Mouse (Mus musculus): Measurements from ENCODE around the gene Sprr2a2. TPM values are rescaled to one million over a fixed set of nuclear protein-coding genes. Genes with fewer than 3 reads are reported as not detected.
A peak's percentile ranks its signal among the peaks of the same experiment; 100 is the strongest.
"Not testable (repeated sequence)": the region's sequence is repeated elsewhere in the genome, so short reads cannot be mapped to it uniquely, and the experiment has no call there.

The Sprr2a2 gene
- polyA plus RNA-seq, 1 experiment from 2014 or later, result 0.96 TPM

GRCm38 (mm10) chr3:92258526-92258925 lies 42.8 kb downstream of the Sprr2a2 start:
- not testable (repeated sequence) for H3K4me3 ChIP-seq (ENCODE audit: low read depth, low read length); H3K36me3 ChIP-seq (ENCODE audit: control insufficient read depth, insufficient read depth, low read length)
- ATAC-seq (replicated peaks; ENCODE audit: insufficient number of reproducible peaks, low FRiP score, low TSS enrichment), result 0 out of 2 replicates have a peak, but pooled peaks have one; percentile 60

GRCm38 (mm10) chr3:92263462-92263861 lies 47.7 kb downstream of the Sprr2a2 start:
- ATAC-seq (replicated peaks; ENCODE audit: insufficient number of reproducible peaks, low FRiP score, low TSS enrichment), result 0 out of 2 replicates have a peak, but pooled peaks have one; percentile 8
- not testable (repeated sequence) for H3K9ac ChIP-seq (ENCODE audit: low read depth, low read length); H3K27me3 ChIP-seq (ENCODE audit: control insufficient read depth, insufficient read depth, low read length); H3K4me2 ChIP-seq; H3K27ac ChIP-seq (ENCODE audit: low read depth, low read length); H3K36me3 ChIP-seq (ENCODE audit: control insufficient read depth, insufficient read depth, low read length); H3K4me1 ChIP-seq (ENCODE audit: control insufficient read depth, insufficient read depth, low read length); H3K9me3 ChIP-seq (replicated peaks; ENCODE audit: control insufficient read depth, low read length); H3K4me3 ChIP-seq (ENCODE audit: low read depth, low read length)
- no CpG with 5 or more reads among the region's 2 CpGs for WGBS (ENCODE audit: insufficient replicate concordance)

More at GRCm38 (mm10) chr3:92258526-92258925, 42.8 kb downstream of the Sprr2a2 start:
- not testable (repeated sequence) for H3K4me2 ChIP-seq; H3K27ac ChIP-seq (ENCODE audit: low read depth, low read length); H3K9me3 ChIP-seq (replicated peaks; ENCODE audit: control insufficient read depth, low read length); H3K27me3 ChIP-seq (ENCODE audit: control insufficient read depth, insufficient read depth, low read length); H3K9ac ChIP-seq (ENCODE audit: low read depth, low read length); H3K4me1 ChIP-seq (ENCODE audit: control insufficient read depth, insufficient read depth, low read length)

- not testable (repeated sequence) for H3K36me3 ChIP-seq (ENCODE audit: control insufficient read depth, insufficient read depth, low read length); H3K4me3 ChIP-seq (ENCODE audit: low read depth, low read length); H3K4me2 ChIP-seq; H3K9me3 ChIP-seq (replicated peaks; ENCODE audit: control insufficient read depth, low read length); H3K27me3 ChIP-seq (ENCODE audit: control insufficient read depth, insufficient read depth, low read length); H3K4me1 ChIP-seq (ENCODE audit: control insufficient read depth, insufficient read depth, low read length); H3K9ac ChIP-seq (ENCODE audit: low read depth, low read length); H3K27ac ChIP-seq (ENCODE audit: low read depth, low read length)
- ATAC-seq (replicated peaks; ENCODE audit: insufficient number of reproducible peaks, low FRiP score, low TSS enrichment), result 0 out of 2 replicates have a peak, but pooled peaks have one; percentile 14
- WGBS (ENCODE audit: insufficient replicate concordance), result no CpG with 5 or more reads among the region's 4 CpGs
These were observed 55.8 kb downstream of the Sprr2a2 start for GRCm38 (mm10) chr3:92271414-92271985.

GRCm38 (mm10) chr3:92273504-92273903 lies 57.8 kb downstream of the Sprr2a2 start:
- H3K4me1 ChIP-seq (ENCODE audit: control insufficient read depth, insufficient read depth, low read length); ATAC-seq (replicated peaks; ENCODE audit: insufficient number of reproducible peaks, low FRiP score, low TSS enrichment): not testable (repeated sequence)

GRCm38 (mm10) chr3:92274018-92274417 lies 58.3 kb downstream of the Sprr2a2 start:
- H3K9me3 ChIP-seq (replicated peaks; ENCODE audit: control insufficient read depth, low read length); H3K27ac ChIP-seq (ENCODE audit: low read depth, low read length); H3K4me1 ChIP-seq (ENCODE audit: control insufficient read depth, insufficient read depth, low read length); H3K36me3 ChIP-seq (ENCODE audit: control insufficient read depth, insufficient read depth, low read length); ATAC-seq (replicated peaks; ENCODE audit: insufficient number of reproducible peaks, low FRiP score, low TSS enrichment); H3K27me3 ChIP-seq (ENCODE audit: control insufficient read depth, insufficient read depth, low read length); H3K4me3 ChIP-seq (ENCODE audit: low read depth, low read length); H3K4me2 ChIP-seq; H3K9ac ChIP-seq (ENCODE audit: low read depth, low read length): not testable (repeated sequence)
- WGBS (ENCODE audit: insufficient replicate concordance), result no CpG with 5 or more reads among the region's 1 CpGs

More at GRCm38 (mm10) chr3:92273504-92273903, 57.8 kb downstream of the Sprr2a2 start:
- not testable (repeated sequence) for H3K9me3 ChIP-seq (replicated peaks; ENCODE audit: control insufficient read depth, low read length); H3K36me3 ChIP-seq (ENCODE audit: control insufficient read depth, insufficient read depth, low read length); H3K27me3 ChIP-seq (ENCODE audit: control insufficient read depth, insufficient read depth, low read length); H3K4me3 ChIP-seq (ENCODE audit: low read depth, low read length); H3K9ac ChIP-seq (ENCODE audit: low read depth, low read length); H3K4me2 ChIP-seq; H3K27ac ChIP-seq (ENCODE audit: low read depth, low read length)

GRCm38 (mm10) chr3:92279663-92280062 lies 63.9 kb downstream of the Sprr2a2 start:
- not testable (repeated sequence) for H3K4me3 ChIP-seq (ENCODE audit: low read depth, low read length); ATAC-seq (replicated peaks; ENCODE audit: insufficient number of reproducible peaks, low FRiP score, low TSS enrichment); H3K27ac ChIP-seq (ENCODE audit: low read depth, low read length); H3K27me3 ChIP-seq (ENCODE audit: control insufficient read depth, insufficient read depth, low read length); H3K4me1 ChIP-seq (ENCODE audit: control insufficient read depth, insufficient read depth, low read length); H3K36me3 ChIP-seq (ENCODE audit: control insufficient read depth, insufficient read depth, low read length); H3K9me3 ChIP-seq (replicated peaks; ENCODE audit: control insufficient read depth, low read length); H3K4me2 ChIP-seq; H3K9ac ChIP-seq (ENCODE audit: low read depth, low read length)

- not testable (repeated sequence) for H3K9me3 ChIP-seq (replicated peaks; ENCODE audit: control insufficient read depth, low read length); H3K27ac ChIP-seq (ENCODE audit: low read depth, low read length); H3K4me2 ChIP-seq; H3K4me1 ChIP-seq (ENCODE audit: control insufficient read depth, insufficient read depth, low read length); H3K9ac ChIP-seq (ENCODE audit: low read depth, low read length); H3K27me3 ChIP-seq (ENCODE audit: control insufficient read depth, insufficient read depth, low read length); H3K4me3 ChIP-seq (ENCODE audit: low read depth, low read length); H3K36me3 ChIP-seq (ENCODE audit: control insufficient read depth, insufficient read depth, low read length)
- peak; percentile 52 for ATAC-seq (replicated peaks; ENCODE audit: insufficient number of reproducible peaks, low FRiP score, low TSS enrichment)
- 19% methylated on average over 5 of the region's 12 CpGs for WGBS (ENCODE audit: insufficient replicate concordance)
These were observed 65.4 kb downstream of the Sprr2a2 start for GRCm38 (mm10) chr3:92280963-92281606.

- H3K27me3 ChIP-seq (ENCODE audit: control insufficient read depth, insufficient read depth, low read length); H3K9ac ChIP-seq (ENCODE audit: low read depth, low read length); H3K36me3 ChIP-seq (ENCODE audit: control insufficient read depth, insufficient read depth, low read length); H3K4me1 ChIP-seq (ENCODE audit: control insufficient read depth, insufficient read depth, low read length); H3K4me2 ChIP-seq; H3K27ac ChIP-seq (ENCODE audit: low read depth, low read length); H3K9me3 ChIP-seq (replicated peaks; ENCODE audit: control insufficient read depth, low read length); ATAC-seq (replicated peaks; ENCODE audit: insufficient number of reproducible peaks, low FRiP score, low TSS enrichment); H3K4me3 ChIP-seq (ENCODE audit: low read depth, low read length): not testable (repeated sequence)
- WGBS (ENCODE audit: insufficient replicate concordance), result 78% methylated on average over 1 of the region's 1 CpGs
These were observed 69.4 kb downstream of the Sprr2a2 start, which contains the start of gene Sprr2a3 for GRCm38 (mm10) chr3:92285101-92285500. Gene Sprr2a3, plus strand, starts transcription at chr3:92285417.

- 61% methylated on average over 3 of the region's 6 CpGs for WGBS (ENCODE audit: insufficient replicate concordance)
These were observed 72.8 kb downstream of the Sprr2a2 start for GRCm38 (mm10) chr3:92288489-92288888.

More at GRCm38 (mm10) chr3:92288489-92288888, 72.8 kb downstream of the Sprr2a2 start:
- H3K4me3 ChIP-seq (ENCODE audit: low read depth, low read length); H3K4me1 ChIP-seq (ENCODE audit: control insufficient read depth, insufficient read depth, low read length); H3K36me3 ChIP-seq (ENCODE audit: control insufficient read depth, insufficient read depth, low read length); H3K4me2 ChIP-seq; H3K27me3 ChIP-seq (ENCODE audit: control insufficient read depth, insufficient read depth, low read length); H3K27ac ChIP-seq (ENCODE audit: low read depth, low read length); H3K9ac ChIP-seq (ENCODE audit: low read depth, low read length); ATAC-seq (replicated peaks; ENCODE audit: insufficient number of reproducible peaks, low FRiP score, low TSS enrichment); H3K9me3 ChIP-seq (replicated peaks; ENCODE audit: control insufficient read depth, low read length): not testable (repeated sequence)

All from heart, embryonic 11.5 days (tissue).